Mouse (Mus musculus): ENCODE data around the gene Foxn2. TPM values are rescaled to one million over a fixed set of nuclear protein-coding genes. Genes with fewer than 3 reads are reported as not detected.

Foxn2 gene
- polyA plus RNA-seq (2012) = 0.42 and 0.50 TPM in 2 replicates

DNA sequence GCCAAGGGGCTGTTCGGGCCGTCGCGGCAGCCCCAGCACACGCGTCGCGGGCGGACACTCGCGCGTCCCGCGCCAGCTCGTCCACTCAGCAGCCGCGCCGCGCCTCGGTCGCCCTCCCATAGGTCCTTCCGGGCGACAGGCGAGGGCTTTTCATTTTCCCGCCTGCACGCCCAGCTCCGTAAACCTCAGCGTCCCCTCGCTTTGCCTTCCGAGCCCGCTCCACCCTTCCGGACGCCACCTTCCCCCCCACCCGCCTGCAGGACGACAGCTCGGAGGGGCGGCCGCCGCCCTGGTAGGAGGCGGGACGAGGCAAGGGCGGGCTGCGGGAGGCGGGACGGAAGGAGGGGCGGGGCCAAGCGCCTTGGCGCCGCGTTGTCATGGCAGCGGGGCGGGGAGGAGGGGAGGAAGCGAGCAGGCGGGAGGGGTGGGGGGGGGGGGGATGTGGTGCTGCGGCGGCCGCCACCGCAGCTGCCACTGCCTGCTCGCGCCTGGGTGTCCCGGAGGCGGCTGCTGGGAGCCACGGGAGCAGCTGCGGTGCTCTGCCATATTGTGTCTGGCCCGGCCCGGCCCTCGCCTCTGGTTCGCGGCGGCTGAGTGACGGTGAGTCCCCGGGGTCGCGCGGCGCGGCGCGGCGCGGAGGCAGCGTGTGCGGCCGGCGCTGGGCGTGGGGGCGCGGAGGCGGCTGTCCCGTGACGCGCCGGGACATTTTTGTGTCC is at the start of gene Foxn2:
Foxn2 (plus strand) TSS at position 427 of the 716 bp plus-strand sequence.
- H3K4me1 ChIP-seq (ENCODE audit: control insufficient read depth) = peaks cover 72% of the 10 kb centered on the region

DNA sequence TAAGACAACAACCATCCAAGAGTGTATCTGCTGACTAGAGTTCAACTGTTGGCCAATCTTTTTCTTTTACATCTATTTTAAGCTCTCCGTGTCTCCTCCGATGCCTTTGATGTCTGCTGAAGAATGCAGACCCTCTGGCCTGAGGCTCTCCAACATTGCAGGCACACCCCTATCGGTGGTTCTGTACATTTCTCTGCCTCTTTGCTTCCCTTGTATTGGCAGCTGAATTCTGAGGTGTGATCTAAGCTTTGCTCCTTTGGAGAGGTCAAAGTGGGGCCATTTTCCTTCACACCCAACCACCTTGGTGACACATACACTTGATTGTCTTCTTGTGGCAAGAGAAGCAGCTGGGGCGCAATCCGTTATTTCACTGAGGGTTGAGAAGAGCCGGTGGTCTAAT is 43.0 kb upstream of the Foxn2 start:
- Histone ChIP-seq H3K4me3 (replicated peaks) (no peak overlapping the region), H3K4me1 (ENCODE audit: control insufficient read depth) (no peaks in the 10 kb centered on the region), H3K9me3 (ENCODE audit: control insufficient read depth, low read length) (no peaks in the 10 kb centered on the region), H3K27me3 (ENCODE audit: control insufficient read depth) (no peaks in the 10 kb centered on the region), H3K36me3 (ENCODE audit: control insufficient read depth) (no peaks in the 10 kb centered on the region)
- TF ChIP-seq GATA1 (IDR thresholded peaks at IDR 0.05; ENCODE audit: low read length) (no peak), TAL1 (IDR thresholded peaks at IDR 0.05; ENCODE audit: low read length) (no peak)

More for the DNA sequence above, at the start of gene Foxn2:
- H3K9me3 ChIP-seq (ENCODE audit: control insufficient read depth, low read length) = peaks cover 5% of the 10 kb centered on the region
- H3K27me3 ChIP-seq (ENCODE audit: control insufficient read depth) = no peaks in the 10 kb centered on the region
- H3K4me3 ChIP-seq (replicated peaks) = peak within 1 kb of the TSS; percentile 98
- peaks cover 2% of the 10 kb centered on the region; the same call in 1 of the 2 replicates for H3K36me3 ChIP-seq (ENCODE audit: control insufficient read depth)
- TF ChIP-seq GATA1 (IDR thresholded peaks at IDR 0.05; ENCODE audit: low read length) = no peak
- TF ChIP-seq TAL1 (IDR thresholded peaks at IDR 0.05; ENCODE audit: low read length) = no peak

DNA sequence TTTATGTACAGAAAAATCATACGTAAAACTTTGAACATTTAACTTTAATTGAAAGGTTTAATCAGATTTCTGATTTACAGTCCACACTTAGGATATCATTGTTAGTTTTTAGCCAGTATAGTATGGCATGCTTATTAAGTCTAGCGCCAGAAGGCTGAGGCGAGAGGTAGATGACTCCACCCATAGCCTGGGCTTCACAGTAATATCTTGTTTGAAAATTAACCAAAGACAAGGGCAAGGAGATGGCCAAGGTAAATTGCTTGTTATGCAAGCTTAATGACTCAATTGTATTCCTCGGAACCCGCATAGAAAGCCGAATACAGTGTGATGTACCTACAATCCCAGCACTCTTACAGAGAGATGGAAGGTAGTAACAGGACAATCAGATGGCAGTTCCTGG is 42.4 kb upstream of the Foxn2 start:
- Histone ChIP-seq H3K36me3 (ENCODE audit: control insufficient read depth) (no peaks in the 10 kb centered on the region), H3K4me1 (ENCODE audit: control insufficient read depth) (no peaks in the 10 kb centered on the region), H3K9me3 (ENCODE audit: control insufficient read depth, low read length) (no peaks in the 10 kb centered on the region), H3K4me3 (replicated peaks) (no peak overlapping the region), H3K27me3 (ENCODE audit: control insufficient read depth) (peaks cover 3% of the 10 kb centered on the region)
- TF ChIP-seq GATA1 (IDR thresholded peaks at IDR 0.05; ENCODE audit: low read length) (no peak), TAL1 (IDR thresholded peaks at IDR 0.05; ENCODE audit: low read length) (no peak)

- TF ChIP-seq TAL1 (IDR thresholded peaks at IDR 0.05; ENCODE audit: low read length) (no peak), GATA1 (IDR thresholded peaks at IDR 0.05; ENCODE audit: low read length) (no peak)
- H3K36me3 ChIP-seq (ENCODE audit: control insufficient read depth) = no peaks in the 10 kb centered on the region
- H3K27me3 ChIP-seq (ENCODE audit: control insufficient read depth) = peaks cover 11% of the 10 kb centered on the region
- H3K9me3 ChIP-seq (ENCODE audit: control insufficient read depth, low read length) = no peaks in the 10 kb centered on the region
- no peaks in the 10 kb centered on the region for H3K4me1 ChIP-seq (ENCODE audit: control insufficient read depth)
- H3K4me3 ChIP-seq (replicated peaks) = no peak overlapping the region
Measured at GRCm38 (mm10) chr17:88398854-88399253, 41.7 kb upstream of the Foxn2 start.

GRCm38 (mm10) chr17:88400122-88400521 is 40.4 kb upstream of the Foxn2 start:
- Histone ChIP-seq H3K9me3 (ENCODE audit: control insufficient read depth, low read length) (no peaks in the 10 kb centered on the region), H3K4me1 (ENCODE audit: control insufficient read depth) (no peaks in the 10 kb centered on the region; the same call in 1 of the 2 replicates)

GRCm38 (mm10) chr17:88400702-88401475 is 39.6 kb upstream of the Foxn2 start:
- Histone ChIP-seq H3K4me1 (ENCODE audit: control insufficient read depth) (no peaks in the 10 kb centered on the region; the same call in 1 of the 2 replicates), H3K36me3 (ENCODE audit: control insufficient read depth) (no peaks in the 10 kb centered on the region), H3K27me3 (ENCODE audit: control insufficient read depth) (peaks cover 28% of the 10 kb centered on the region), H3K9me3 (ENCODE audit: control insufficient read depth, low read length) (no peaks in the 10 kb centered on the region), H3K4me3 (replicated peaks) (no peak overlapping the region)
- TF ChIP-seq TAL1 (IDR thresholded peaks at IDR 0.05; ENCODE audit: low read length) (no peak), GATA1 (IDR thresholded peaks at IDR 0.05; ENCODE audit: low read length) (no peak)

More at GRCm38 (mm10) chr17:88400122-88400521, 40.4 kb upstream of the Foxn2 start:
- Histone ChIP-seq H3K36me3 (ENCODE audit: control insufficient read depth) (no peaks in the 10 kb centered on the region), H3K4me3 (replicated peaks) (no peak overlapping the region), H3K27me3 (ENCODE audit: control insufficient read depth) (peaks cover 24% of the 10 kb centered on the region)
- no peak for TF ChIP-seq TAL1 (IDR thresholded peaks at IDR 0.05; ENCODE audit: low read length)
- TF ChIP-seq GATA1 (IDR thresholded peaks at IDR 0.05; ENCODE audit: low read length) = no peak

DNA sequence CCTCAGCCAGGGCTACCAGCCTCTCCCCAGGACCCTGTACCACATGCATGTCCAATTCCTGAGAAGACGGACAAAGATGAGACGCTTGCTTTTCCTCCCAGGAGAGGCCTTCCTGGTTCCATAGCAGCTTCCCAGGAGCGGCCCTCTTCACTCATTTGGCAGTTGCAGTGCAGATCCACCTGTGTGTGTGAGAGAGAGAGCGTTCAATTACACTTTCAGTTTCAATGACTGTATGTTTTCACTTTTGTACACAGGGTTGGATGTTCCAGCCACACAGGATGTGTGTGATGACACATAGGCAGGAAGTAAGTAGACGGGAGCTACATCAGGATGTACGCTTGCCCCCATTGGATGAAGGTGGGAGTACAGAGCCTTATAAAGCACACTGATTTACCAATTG is 37.2 kb upstream of the Foxn2 start:
- Histone ChIP-seq H3K4me3 (replicated peaks) (no peak overlapping the region), H3K4me1 (ENCODE audit: control insufficient read depth) (no peaks in the 10 kb centered on the region; the same call in 1 of the 2 replicates), H3K36me3 (ENCODE audit: control insufficient read depth) (no peaks in the 10 kb centered on the region), H3K9me3 (ENCODE audit: control insufficient read depth, low read length) (no peaks in the 10 kb centered on the region), H3K27me3 (ENCODE audit: control insufficient read depth) (peaks cover 31% of the 10 kb centered on the region)
- TF ChIP-seq TAL1 (IDR thresholded peaks at IDR 0.05; ENCODE audit: low read length) = no peak
- no peak for TF ChIP-seq GATA1 (IDR thresholded peaks at IDR 0.05; ENCODE audit: low read length)

DNA sequence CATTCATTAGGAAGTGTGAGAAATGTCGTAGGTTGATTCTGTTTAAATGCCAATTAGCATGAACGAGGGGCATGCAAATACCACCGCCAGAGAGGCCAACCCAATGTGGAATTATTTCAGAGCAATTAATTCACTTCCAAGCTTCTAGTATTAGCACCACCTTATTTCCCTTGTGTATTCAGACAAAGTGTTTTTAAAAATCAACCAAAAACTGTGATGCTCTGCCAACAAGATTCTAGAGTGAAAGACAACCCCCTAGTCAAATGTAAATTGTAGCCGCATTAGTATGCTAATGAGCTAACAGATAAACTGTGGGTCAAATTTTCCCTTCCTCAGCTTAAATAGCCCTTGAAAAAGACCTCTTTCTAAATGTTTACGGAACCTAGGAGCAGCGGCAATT is 36.0 kb upstream of the Foxn2 start:
- TF ChIP-seq GATA1 (IDR thresholded peaks at IDR 0.05; ENCODE audit: low read length) = no peak
- TF ChIP-seq TAL1 (IDR thresholded peaks at IDR 0.05; ENCODE audit: low read length) = no peak
- H3K36me3 ChIP-seq (ENCODE audit: control insufficient read depth) = no peaks in the 10 kb centered on the region
- peaks cover under 1% of the 10 kb centered on the region for H3K4me1 ChIP-seq (ENCODE audit: control insufficient read depth)
- no peak overlapping the region for H3K4me3 ChIP-seq (replicated peaks)
- peaks cover 31% of the 10 kb centered on the region for H3K27me3 ChIP-seq (ENCODE audit: control insufficient read depth)
- no peaks in the 10 kb centered on the region for H3K9me3 ChIP-seq (ENCODE audit: control insufficient read depth, low read length)

DNA sequence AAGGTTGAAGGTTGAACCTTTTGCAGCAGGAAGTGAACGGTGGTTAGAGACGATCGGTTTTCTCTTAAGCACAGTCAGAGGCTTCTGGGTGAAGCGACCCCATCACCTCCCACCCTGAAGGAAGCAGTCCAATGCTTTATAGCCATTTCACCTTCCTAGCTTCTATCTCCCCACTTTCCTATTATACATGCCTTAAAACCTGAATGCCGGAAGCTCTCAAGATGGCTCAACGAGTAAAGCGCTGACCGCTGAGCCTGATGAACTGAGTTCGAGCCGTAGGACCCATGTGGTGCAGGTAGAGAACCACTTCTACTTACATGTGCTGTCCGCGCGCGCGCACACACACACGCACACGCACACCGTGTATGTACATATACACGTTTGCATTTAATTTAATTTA is 35.4 kb upstream of the Foxn2 start:
- Histone ChIP-seq H3K9me3 (ENCODE audit: control insufficient read depth, low read length) (no peaks in the 10 kb centered on the region), H3K36me3 (ENCODE audit: control insufficient read depth) (no peaks in the 10 kb centered on the region), H3K4me3 (replicated peaks) (no peak overlapping the region), H3K4me1 (ENCODE audit: control insufficient read depth) (peaks cover 3% of the 10 kb centered on the region), H3K27me3 (ENCODE audit: control insufficient read depth) (peaks cover 31% of the 10 kb centered on the region)
- TF ChIP-seq TAL1 (IDR thresholded peaks at IDR 0.05; ENCODE audit: low read length) = no peak
- TF ChIP-seq GATA1 (IDR thresholded peaks at IDR 0.05; ENCODE audit: low read length) = no peak
